Mouse (Mus musculus): Measurements from ENCODE around the gene Sgcd.

- TF ChIP-seq CTCF (IDR thresholded peaks at IDR 0.05; ENCODE audit: low read depth) (no peak), EP300 (IDR thresholded peaks at IDR 0.05; ENCODE audit: low read depth) (no peak)
These were observed 358.6 kb downstream of the Sgcd start for GRCm38 (mm10) chr11:47630186-47630585.
